Mouse (Mus musculus) forebrain, embryonic 13.5 days (tissue): ENCODE data around the gene Fli1. TPM values are rescaled to one million over a fixed set of nuclear protein-coding genes. Genes with fewer than 3 reads are reported as not detected.

ENCODE experiments used
- ATAC-seq: fragments of 200-750 bp; cut with Nextera tagmentation; 2 replicates; pipeline ENCODE4 v1.8.0; 2017
- H3K27ac ChIP-seq: fragments of 300-500 bp; sonication (generic); 2 replicates; pipeline ENCODE4 v1.5.1; 2015; ENCODE audit warnings: inconsistent platforms, mild to moderate bottlenecking, moderate library complexity
- H3K27me3 ChIP-seq: fragments of 300-500 bp; sonication (generic); 2 replicates; pipeline ENCODE4 v1.6.1; 2015; ENCODE audit warnings: mild to moderate bottlenecking, inconsistent platforms
- H3K36me3 ChIP-seq: fragments of 300-500 bp; sonication (generic); 2 replicates; pipeline ENCODE4 v1.6.1; 2015; ENCODE audit warnings: mild to moderate bottlenecking, inconsistent platforms; ENCODE audit not compliant: poor library complexity, severe bottlenecking
- H3K4me1 ChIP-seq: fragments of 300-500 bp; sonication (generic); 2 replicates; pipeline ENCODE4 v1.6.1; 2015; ENCODE audit warnings: inconsistent platforms
- H3K4me2 ChIP-seq: fragments of 300-500 bp; sonication (generic); 2 replicates; pipeline ENCODE4 v1.6.1; 2015; ENCODE audit warnings: inconsistent platforms, mild to moderate bottlenecking, moderate library complexity
- H3K4me3 ChIP-seq: fragments of 300-500 bp; sonication (generic); 2 replicates; pipeline ENCODE4 v1.5.1; 2015; ENCODE audit warnings: mild to moderate bottlenecking, inconsistent platforms
- H3K9ac ChIP-seq: fragments of 300-500 bp; sonication (generic); 2 replicates; pipeline ENCODE4 v1.6.1; 2015; ENCODE audit warnings: mild to moderate bottlenecking, inconsistent platforms
- H3K9me3 ChIP-seq: fragments of 300-500 bp; sonication (generic); replicated peaks from 2 replicates; pipeline ENCODE4 v1.6.1; 2016; ENCODE audit warnings: inconsistent platforms
- WGBS: fragments of 180-500 bp; shearing (Covaris S2); methylation state at CpG from one replicate; pipeline ENCODE4 v1.1.7; 2015; 5-methylcytosine and 5-hydroxymethylcytosine counted together
- polyA plus RNA-seq: library from polyadenylated mRNA; unstranded; fragments of >200 nt; fragmentation: Nextera tagmentation; extraction: Ambion mirVana; gene quantifications from 2 replicates; pipeline ENCODE4 v1.2.1, GENCODE M21; 2015

Gene Fli1
- polyA plus RNA-seq, 1 experiment from 2014 or later, result 7.0 TPM

- Histone ChIP-seq H3K9ac (no peak overlapping the region), H3K27ac (no peak overlapping the region), H3K36me3 (no peaks in the 10 kb centered on the region), H3K4me3 (no peak overlapping the region), H3K4me1 (peaks cover 6% of the 10 kb centered on the region; the same call in 1 of the 2 replicates), H3K9me3 (no peaks in the 10 kb centered on the region), H3K27me3 (no peaks in the 10 kb centered on the region), H3K4me2 (no peak overlapping the region)
- WGBS, result 61% methylated on average over 19 of the region's 19 CpGs
- 0 out of 2 replicates have a peak, but pooled peaks have one; percentile 36 for ATAC-seq
Measured at GRCm38 (mm10) chr9:32434241-32435213, 108.1 kb downstream of the Fli1 start.

- Histone ChIP-seq H3K4me1 (peaks cover 6% of the 10 kb centered on the region; the same call in 1 of the 2 replicates), H3K4me3 (no peak overlapping the region), H3K36me3 (no peaks in the 10 kb centered on the region), H3K9ac (no peak overlapping the region), H3K27ac (no peak overlapping the region), H3K4me2 (no peak overlapping the region), H3K27me3 (no peaks in the 10 kb centered on the region), H3K9me3 (no peaks in the 10 kb centered on the region)
- ATAC-seq, result no peak
- WGBS, result 88% methylated on average over 3 of the region's 3 CpGs
Measured at GRCm38 (mm10) chr9:32431061-32431460, 111.6 kb downstream of the Fli1 start.

- no peak overlapping the region for H3K27ac ChIP-seq
- H3K4me3 ChIP-seq, result no peak overlapping the region
- 81% methylated on average over 7 of the region's 7 CpGs for WGBS
- ATAC-seq, result no peak
- H3K36me3 ChIP-seq, result no peaks in the 10 kb centered on the region
- H3K4me2 ChIP-seq, result no peak overlapping the region
- no peaks in the 10 kb centered on the region for H3K4me1 ChIP-seq
- H3K9me3 ChIP-seq, result no peaks in the 10 kb centered on the region
- H3K27me3 ChIP-seq, result no peaks in the 10 kb centered on the region
- H3K9ac ChIP-seq, result no peak overlapping the region
Measured at GRCm38 (mm10) chr9:32425321-32425720, 117.3 kb downstream of the Fli1 start.

- Histone ChIP-seq H3K27me3 (0 out of 2 replicates have a peak, but pooled peaks cover 3% of the 10 kb centered on the region), H3K9ac (no peak overlapping the region), H3K9me3 (no peaks in the 10 kb centered on the region), H3K27ac (no peak overlapping the region), H3K4me1 (no peaks in the 10 kb centered on the region), H3K4me3 (no peak overlapping the region), H3K36me3 (no peaks in the 10 kb centered on the region), H3K4me2 (no peak overlapping the region)
- no peak for ATAC-seq
Measured at GRCm38 (mm10) chr9:32420711-32421110, 122.0 kb downstream of the Fli1 start.

GRCm38 (mm10) chr9:32417466-32418116, 125.1 kb downstream of the Fli1 start:
- H3K27me3 ChIP-seq, result peaks cover 26% of the 10 kb centered on the region
- no peak overlapping the region for H3K4me2 ChIP-seq
- H3K9ac ChIP-seq, result no peak overlapping the region
- no peak overlapping the region for H3K4me3 ChIP-seq
- no peaks in the 10 kb centered on the region for H3K4me1 ChIP-seq
- WGBS, result 33% methylated on average over 8 of the region's 8 CpGs
- H3K27ac ChIP-seq, result no peak overlapping the region
- no peak for ATAC-seq
- H3K9me3 ChIP-seq, result no peaks in the 10 kb centered on the region
- no peaks in the 10 kb centered on the region for H3K36me3 ChIP-seq

- H3K9ac ChIP-seq, result no peak overlapping the region
- H3K27me3 ChIP-seq, result peaks cover 42% of the 10 kb centered on the region
- no peaks in the 10 kb centered on the region for H3K4me1 ChIP-seq
- no peak overlapping the region for H3K4me3 ChIP-seq
- H3K9me3 ChIP-seq, result no peaks in the 10 kb centered on the region
- ATAC-seq, result no peak
- no peaks in the 10 kb centered on the region for H3K36me3 ChIP-seq
- no peak overlapping the region for H3K27ac ChIP-seq
- 96% methylated on average over 3 of the region's 3 CpGs for WGBS
- H3K4me2 ChIP-seq, result no peak overlapping the region
Measured at GRCm38 (mm10) chr9:32415952-32416351, 126.7 kb downstream of the Fli1 start.

GRCm38 (mm10) chr9:32414956-32415355, 127.7 kb downstream of the Fli1 start:
- H3K4me2 ChIP-seq, result no peak overlapping the region
- no peaks in the 10 kb centered on the region for H3K36me3 ChIP-seq
- peaks cover 52% of the 10 kb centered on the region for H3K27me3 ChIP-seq
- WGBS, result 41% methylated on average over 1 of the region's 1 CpGs
- ATAC-seq, result no peak
- no peak overlapping the region for H3K4me3 ChIP-seq
- no peak overlapping the region for H3K27ac ChIP-seq
- H3K9me3 ChIP-seq, result no peaks in the 10 kb centered on the region
- no peaks in the 10 kb centered on the region for H3K4me1 ChIP-seq
- no peak overlapping the region for H3K9ac ChIP-seq

GRCm38 (mm10) chr9:32412836-32413580, 129.7 kb downstream of the Fli1 start:
- peaks cover 68% of the 10 kb centered on the region for H3K27me3 ChIP-seq
- 71% methylated on average over 10 of the region's 10 CpGs for WGBS

GRCm38 (mm10) chr9:32411507-32411906, 131.2 kb downstream of the Fli1 start:
- Histone ChIP-seq H3K27me3 (peaks cover 81% of the 10 kb centered on the region), H3K4me2 (no peak overlapping the region), H3K27ac (no peak overlapping the region), H3K4me3 (no peak overlapping the region), H3K9me3 (no peaks in the 10 kb centered on the region), H3K9ac (no peak overlapping the region), H3K36me3 (no peaks in the 10 kb centered on the region), H3K4me1 (peaks cover 13% of the 10 kb centered on the region; the same call in 1 of the 2 replicates)
- ATAC-seq, result no peak
- WGBS, result 87% methylated on average over 5 of the region's 5 CpGs

More at GRCm38 (mm10) chr9:32412836-32413580, 129.7 kb downstream of the Fli1 start:
- peaks cover 13% of the 10 kb centered on the region; the same call in 1 of the 2 replicates for H3K4me1 ChIP-seq
- ATAC-seq, result no peak
- no peak overlapping the region for H3K4me2 ChIP-seq
- H3K9ac ChIP-seq, result no peak overlapping the region
- H3K27ac ChIP-seq, result no peak overlapping the region
- H3K9me3 ChIP-seq, result no peaks in the 10 kb centered on the region
- H3K4me3 ChIP-seq, result no peak overlapping the region
- no peaks in the 10 kb centered on the region for H3K36me3 ChIP-seq

- no peak overlapping the region for H3K4me2 ChIP-seq
- H3K27me3 ChIP-seq, result peaks cover 90% of the 10 kb centered on the region
- no peak for ATAC-seq
- no peak overlapping the region for H3K4me3 ChIP-seq
- no peaks in the 10 kb centered on the region for H3K9me3 ChIP-seq
- H3K36me3 ChIP-seq, result no peaks in the 10 kb centered on the region
- peaks cover 13% of the 10 kb centered on the region; the same call in 1 of the 2 replicates for H3K4me1 ChIP-seq
- 88% methylated on average over 5 of the region's 5 CpGs for WGBS
- no peak overlapping the region for H3K27ac ChIP-seq
- no peak overlapping the region for H3K9ac ChIP-seq
Measured at GRCm38 (mm10) chr9:32410671-32411070, 132.0 kb downstream of the Fli1 start.

GRCm38 (mm10) chr9:32409060-32409961, 133.3 kb downstream of the Fli1 start:
- Histone ChIP-seq H3K36me3 (no peaks in the 10 kb centered on the region), H3K27ac (no peak overlapping the region), H3K27me3 (peaks cover 93% of the 10 kb centered on the region), H3K4me2 (peak overlapping the region; percentile 93), H3K9me3 (no peaks in the 10 kb centered on the region), H3K9ac (peak overlapping the region; percentile 73), H3K4me3 (peak overlapping the region; percentile 47), H3K4me1 (peaks cover 13% of the 10 kb centered on the region; the same call in 1 of the 2 replicates)
- 0% methylated on average over 47 of the region's 47 CpGs for WGBS
- peak; percentile 58 for ATAC-seq
